Mouse (Mus musculus) stomach, postnatal 0 days (tissue): ENCODE measurements at regions not wholly inside any gene's neighbourhood (a gene's known extent, or its start where the extent isn't known, plus 50 kb on each side); places are given as distances from the start of the nearest gene placed in this dataset.

Source experiments
- ATAC-seq: fragments of 200-750 bp; cut with Nextera tagmentation; 2 replicates; pipeline ENCODE4 v1.8.0; 2017; ENCODE audit not compliant: low FRiP score, low TSS enrichment
- DNase-seq: peaks from one replicate; pipeline ENCODE4 v3.0.0-alpha.2; 2016; ENCODE audit warnings: low spot score
- H3K27ac ChIP-seq: fragments of 300-500 bp; sonication (generic); replicated peaks from 2 replicates; pipeline ENCODE4 v1.5.1; 2014; ENCODE audit warnings: mild to moderate bottlenecking, control low read depth
- H3K27me3 ChIP-seq: fragments of 300-500 bp; sonication (generic); 2 replicates; pipeline ENCODE4 v1.6.1; 2014; ENCODE audit warnings: low read length; ENCODE audit not compliant: control insufficient read depth, insufficient read depth
- H3K36me3 ChIP-seq: fragments of 300-500 bp; sonication (generic); 2 replicates; pipeline ENCODE4 v1.6.1; 2014; ENCODE audit warnings: low read length, mixed read lengths; ENCODE audit not compliant: control insufficient read depth, insufficient read depth
- H3K4me1 ChIP-seq: fragments of 300-500 bp; sonication (generic); replicated peaks from 2 replicates; pipeline ENCODE4 v1.6.1; 2014; ENCODE audit warnings: antibody characterized with exemption; ENCODE audit not compliant: control insufficient read depth, insufficient read depth
- H3K4me2 ChIP-seq: fragments of 300-500 bp; sonication (generic); replicated peaks from 2 replicates; pipeline ENCODE4 v1.6.1; 2014; ENCODE audit warnings: low read depth, mild to moderate bottlenecking, control low read depth, moderate library complexity
- H3K4me3 ChIP-seq: fragments of 300-500 bp; sonication (generic); 2 replicates; pipeline ENCODE4 v1.5.1; 2014; ENCODE audit warnings: low read depth, low read length, control low read depth
- H3K9ac ChIP-seq: fragments of 300-500 bp; sonication (generic); 2 replicates; pipeline ENCODE4 v1.6.1; 2014; ENCODE audit warnings: mild to moderate bottlenecking, low read length, control low read depth, mixed read lengths
- H3K9me3 ChIP-seq: fragments of 300-500 bp; sonication (generic); 2 replicates; pipeline ENCODE4 v1.6.1; 2016; ENCODE audit warnings: low read length; ENCODE audit not compliant: control insufficient read depth
- CTCF ChIP-seq: IDR thresholded peaks from 2 replicates; pipeline ENCODE4 v1.5.1; 2016; ENCODE audit warnings: antibody characterized with exemption, low read depth, mild to moderate bottlenecking, moderate library complexity
- EP300 ChIP-seq: optimal IDR thresholded peaks from 2 replicates; pipeline ENCODE3; 2016; ENCODE audit warnings: antibody characterized with exemption
- WGBS: fragments of 180-500 bp; shearing (Covaris S2); extraction: QIAGEN DNeasy Blood & Tissue Kit; methylation state at CpG from one replicate; pipeline ENCODE4 v1.1.7; 2014; 5-methylcytosine and 5-hydroxymethylcytosine counted together

DNA sequence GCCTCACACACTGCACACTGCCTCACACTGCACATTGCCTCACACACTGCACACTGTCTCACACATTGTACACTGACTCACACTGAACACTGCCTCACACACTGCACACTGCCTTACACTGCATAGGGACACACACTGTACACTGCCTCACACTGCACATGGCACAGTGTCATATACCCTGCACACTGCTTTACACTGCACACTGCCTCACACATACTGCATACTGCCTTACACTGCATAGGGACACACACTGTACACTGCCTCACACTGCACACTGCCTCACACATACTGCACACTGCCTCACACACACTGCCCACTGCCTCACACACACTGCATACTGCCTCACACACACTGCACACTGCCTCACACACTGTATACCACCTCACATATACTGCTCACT lies 76.8 kb upstream of the Eomes start:
- DNase-seq (no peak), ATAC-seq (no peak)
- no peak overlapping the region for H3K27ac ChIP-seq
- no peak overlapping the region for H3K9ac ChIP-seq
- H3K4me1 ChIP-seq: no peaks in the 10 kb centered on the region
- no peaks in the 10 kb centered on the region for H3K36me3 ChIP-seq
- no peak overlapping the region for H3K4me3 ChIP-seq
- no peaks in the 10 kb centered on the region for H3K9me3 ChIP-seq
- TF ChIP-seq EP300: no peak
- TF ChIP-seq CTCF: no peak
- no peaks in the 10 kb centered on the region for H3K27me3 ChIP-seq
- H3K4me2 ChIP-seq: no peak overlapping the region

DNA sequence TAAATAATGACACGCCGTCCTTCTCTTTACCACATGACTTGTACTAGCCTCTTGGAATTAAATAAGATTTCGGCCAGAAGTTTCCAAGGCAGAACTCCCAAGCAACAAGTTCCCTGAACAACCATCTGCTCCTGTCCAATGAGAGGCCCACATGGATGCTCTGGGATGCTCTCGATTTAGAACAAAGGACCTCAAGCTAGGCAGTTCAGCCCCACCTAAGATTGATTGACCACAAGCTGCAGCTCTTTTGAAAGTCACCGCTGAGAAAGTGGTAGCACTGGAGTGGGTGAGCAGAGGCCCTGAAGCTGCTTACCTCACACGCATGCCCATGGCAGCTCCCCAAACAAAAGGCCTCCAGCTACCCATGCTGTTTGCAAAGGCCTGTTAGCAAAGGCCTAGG lies 73.1 kb upstream of the Eomes start:
- ATAC-seq: no peak
- Histone ChIP-seq H3K27ac (no peak overlapping the region), H3K4me1 (no peaks in the 10 kb centered on the region), H3K4me2 (no peak overlapping the region), H3K9ac (no peak overlapping the region), H3K9me3 (no peaks in the 10 kb centered on the region), H3K36me3 (no peaks in the 10 kb centered on the region), H3K4me3 (no peak overlapping the region), H3K27me3 (no peaks in the 10 kb centered on the region)
- no peak for TF ChIP-seq EP300
- TF ChIP-seq CTCF: no peak
- no peak for DNase-seq
- 43% methylated on average over 6 of the region's 6 CpGs for WGBS

GRCm38 (mm10) chr9:118405926-118406518 lies 72.0 kb upstream of the Eomes start:
- H3K27me3 ChIP-seq: no peaks in the 10 kb centered on the region
- no peaks in the 10 kb centered on the region for H3K9me3 ChIP-seq
- no peak overlapping the region for H3K4me2 ChIP-seq
- DNase-seq: no peak
- ATAC-seq: no peak
- no peak overlapping the region for H3K4me3 ChIP-seq
- 75% methylated on average over 9 of the region's 9 CpGs for WGBS
- no peak overlapping the region for H3K9ac ChIP-seq
- no peaks in the 10 kb centered on the region for H3K36me3 ChIP-seq
- no peaks in the 10 kb centered on the region for H3K4me1 ChIP-seq
- TF ChIP-seq CTCF: no peak
- TF ChIP-seq EP300: no peak
- H3K27ac ChIP-seq: no peak overlapping the region

DNA sequence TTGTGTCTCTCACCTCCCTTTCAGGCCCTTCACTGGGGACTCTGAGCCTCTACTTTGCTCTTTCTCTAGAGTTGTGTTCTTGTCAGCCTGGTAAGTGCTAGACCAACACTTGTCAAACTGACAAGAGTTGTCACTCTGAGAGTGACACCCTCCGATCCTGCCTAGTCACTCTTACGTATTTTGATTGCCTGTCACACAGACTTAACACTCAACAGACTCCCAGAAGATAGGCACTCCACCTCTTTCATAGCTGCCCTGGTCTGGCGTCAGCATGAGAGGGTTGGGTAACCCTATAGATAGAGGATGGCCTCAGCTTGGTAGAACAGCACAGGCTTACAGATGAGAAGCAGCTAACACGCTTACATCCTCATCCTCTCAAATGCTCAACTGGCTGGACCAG lies 62.0 kb upstream of the Eomes start:
- no peaks in the 10 kb centered on the region for H3K9me3 ChIP-seq
- no peak for TF ChIP-seq EP300
- no peak for TF ChIP-seq CTCF
- H3K27ac ChIP-seq: no peak overlapping the region
- no peaks in the 10 kb centered on the region for H3K27me3 ChIP-seq
- H3K36me3 ChIP-seq: no peaks in the 10 kb centered on the region
- no peak overlapping the region for H3K4me3 ChIP-seq
- H3K9ac ChIP-seq: no peak overlapping the region
- 72% methylated on average over 4 of the region's 4 CpGs for whole genome bisulfite sequencing
- no peak for DNase-seq
- no peak overlapping the region for H3K4me2 ChIP-seq
- no peak for ATAC-seq
- no peaks in the 10 kb centered on the region for H3K4me1 ChIP-seq

DNA sequence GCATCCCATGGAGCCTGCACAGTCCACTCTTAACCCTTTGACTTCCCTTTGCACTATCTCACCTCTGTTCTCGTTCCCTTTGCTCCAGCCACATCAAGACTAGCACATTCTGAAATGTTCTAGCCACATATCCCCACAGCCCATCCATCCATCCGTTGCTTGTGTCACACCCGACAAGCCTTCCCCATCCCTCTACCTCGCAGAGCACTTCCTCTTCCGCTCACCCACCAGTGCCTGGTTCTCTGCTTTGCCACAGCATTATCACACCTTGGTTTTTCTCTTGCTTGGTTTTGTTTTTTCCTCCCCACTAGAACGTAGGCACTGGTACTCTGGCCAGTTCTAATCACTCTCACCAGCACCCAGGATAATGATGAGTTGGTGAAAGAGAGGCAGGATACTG lies 61.5 kb upstream of the Eomes start:
- DNase-seq (no peak), ATAC-seq (no peak)
- no peak for TF ChIP-seq CTCF
- Histone ChIP-seq H3K9me3 (no peaks in the 10 kb centered on the region), H3K27ac (no peak overlapping the region), H3K9ac (no peak overlapping the region), H3K27me3 (no peaks in the 10 kb centered on the region), H3K36me3 (no peaks in the 10 kb centered on the region), H3K4me3 (no peak overlapping the region), H3K4me2 (no peak overlapping the region), H3K4me1 (no peaks in the 10 kb centered on the region)
- WGBS: 76% methylated on average over 6 of the region's 6 CpGs

DNA sequence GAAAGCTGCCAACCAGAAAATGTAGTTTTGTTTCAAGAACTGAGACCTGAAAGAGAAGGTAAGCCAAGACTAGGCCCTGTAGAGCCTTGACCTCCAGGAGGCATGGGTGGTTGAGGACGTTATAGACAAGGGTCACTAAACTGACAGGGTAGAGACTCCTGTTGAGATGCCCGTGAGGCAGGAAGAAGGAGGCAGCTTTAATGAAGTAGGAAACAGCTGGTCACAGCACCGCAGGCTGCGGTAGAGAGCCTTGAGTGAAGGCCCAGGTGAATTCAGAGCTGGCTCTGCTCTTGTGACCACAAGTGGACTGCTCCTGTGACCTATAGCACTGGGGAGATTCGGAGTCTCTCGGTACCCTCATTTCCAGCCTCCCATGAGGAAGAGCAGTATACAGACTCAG lies 53.7 kb upstream of the Eomes start:
- H3K9ac ChIP-seq: no peak overlapping the region
- H3K4me2 ChIP-seq: no peak overlapping the region
- TF ChIP-seq CTCF: no peak
- TF ChIP-seq EP300: no peak
- no peaks in the 10 kb centered on the region for H3K9me3 ChIP-seq
- H3K4me3 ChIP-seq: no peak overlapping the region
- DNase-seq (no peak), ATAC-seq (no peak)
- H3K27ac ChIP-seq: no peak overlapping the region
- WGBS: 83% methylated on average over 6 of the region's 6 CpGs
- H3K36me3 ChIP-seq: no peaks in the 10 kb centered on the region
- no peaks in the 10 kb centered on the region for H3K4me1 ChIP-seq
- no peaks in the 10 kb centered on the region for H3K27me3 ChIP-seq
